Mouse (Mus musculus): ENCODE measurements around the gene Fam171a1. TPM values are rescaled to one million over a fixed set of nuclear protein-coding genes. Genes with fewer than 3 reads are reported as not detected.

The Fam171a1 gene
- polyA plus RNA-seq, 1 experiment = 0.01 TPM

DNA sequence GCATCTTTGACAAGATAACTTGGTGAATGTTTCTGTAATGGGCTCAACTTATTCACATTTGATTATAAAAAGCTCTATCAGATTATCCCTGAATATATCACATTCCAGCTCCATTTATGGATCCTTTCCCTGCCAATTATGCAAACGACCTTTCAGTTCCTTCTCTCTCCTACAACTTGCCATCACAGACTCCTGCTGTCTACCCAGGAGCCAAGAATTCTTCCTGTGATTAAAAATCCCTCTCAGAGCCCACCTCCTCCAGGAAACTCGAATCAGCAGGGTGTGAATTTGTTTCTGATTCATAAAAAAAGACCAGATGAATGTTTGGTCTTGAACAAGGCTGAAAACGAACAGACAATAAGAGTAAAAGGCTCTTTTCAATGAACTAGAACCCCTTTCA lies 153.9 kb downstream of the Fam171a1 start:
- no peaks in the 10 kb centered on the region for H3K27me3 ChIP-seq (ENCODE audit: control insufficient read depth)
- no peak for TF ChIP-seq TAL1 (IDR thresholded peaks at IDR 0.05; ENCODE audit: low read length)
- no peaks in the 10 kb centered on the region for H3K9me3 ChIP-seq (ENCODE audit: control insufficient read depth, low read length)
- no peak overlapping the region for H3K4me3 ChIP-seq (replicated peaks)
- no peaks in the 10 kb centered on the region for H3K4me1 ChIP-seq (ENCODE audit: control insufficient read depth)
- no peaks in the 10 kb centered on the region for H3K36me3 ChIP-seq (ENCODE audit: control insufficient read depth)

DNA sequence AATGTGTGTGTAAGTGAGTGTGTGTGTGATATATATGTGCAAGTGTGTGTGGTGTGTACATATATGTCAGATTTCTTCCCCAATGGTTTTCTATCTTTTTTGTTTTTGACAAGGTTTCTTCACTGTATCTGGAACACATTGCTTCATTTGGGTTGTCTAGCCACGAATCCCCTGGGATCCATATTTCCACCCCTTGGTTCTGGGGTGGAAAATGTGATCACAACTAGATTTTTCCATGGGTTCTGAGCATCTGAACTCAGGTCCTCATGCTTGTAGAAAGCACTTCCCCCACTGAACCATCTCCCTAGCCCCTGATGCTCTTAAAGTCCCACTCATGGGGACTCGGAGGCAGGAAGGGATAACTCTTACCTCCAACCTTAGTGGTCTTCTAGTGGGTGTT lies 159.3 kb downstream of the Fam171a1 start:
- TF ChIP-seq GATA1 (IDR thresholded peaks at IDR 0.05; ENCODE audit: low read length) (no peak), TAL1 (IDR thresholded peaks at IDR 0.05; ENCODE audit: low read length) (no peak)
- H3K4me1 ChIP-seq (ENCODE audit: control insufficient read depth) = no peaks in the 10 kb centered on the region
- H3K9me3 ChIP-seq (ENCODE audit: control insufficient read depth, low read length) = no peaks in the 10 kb centered on the region
- no peaks in the 10 kb centered on the region for H3K36me3 ChIP-seq (ENCODE audit: control insufficient read depth)
- H3K4me3 ChIP-seq (replicated peaks) = no peak overlapping the region
- H3K27me3 ChIP-seq (ENCODE audit: control insufficient read depth) = no peaks in the 10 kb centered on the region

DNA sequence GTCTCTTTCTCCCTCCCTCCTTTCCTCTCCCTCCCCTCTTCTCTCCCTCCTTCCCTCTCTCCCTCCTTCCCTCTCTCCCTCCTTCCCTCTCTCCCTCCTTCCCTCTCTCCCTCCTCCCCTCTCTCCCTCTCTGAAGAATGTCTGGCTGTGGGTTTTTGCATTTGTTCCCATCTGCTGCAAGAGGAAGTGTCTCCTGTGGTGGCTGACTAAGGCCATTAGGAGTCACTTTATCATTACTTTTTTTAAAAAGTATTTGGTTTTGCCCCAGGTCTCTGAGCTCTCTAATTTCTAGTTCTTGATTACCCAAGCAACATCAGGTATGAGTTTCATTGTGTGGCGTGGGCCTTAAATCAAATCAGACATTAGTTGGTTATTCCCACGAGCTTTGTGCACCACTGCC lies 162.1 kb downstream of the Fam171a1 start:
- TF ChIP-seq GATA1 (IDR thresholded peaks at IDR 0.05; ENCODE audit: low read length) (no peak), TAL1 (IDR thresholded peaks at IDR 0.05; ENCODE audit: low read length) (no peak)
- Histone ChIP-seq H3K4me3 (replicated peaks) (no peak overlapping the region), H3K27me3 (ENCODE audit: control insufficient read depth) (no peaks in the 10 kb centered on the region), H3K9me3 (ENCODE audit: control insufficient read depth, low read length) (no peaks in the 10 kb centered on the region), H3K36me3 (ENCODE audit: control insufficient read depth) (no peaks in the 10 kb centered on the region), H3K4me1 (ENCODE audit: control insufficient read depth) (no peaks in the 10 kb centered on the region)

Other genes with a start within 250 kb of the Fam171a1 start
- 0.70 and 1.3 TPM in 2 replicates for gene Nmt2, start 170.0 kb downstream of the Fam171a1 start, polyA plus RNA-seq (2012)
- 0.03 and 0.11 TPM in 2 replicates for gene Rpp38, start 218.4 kb downstream of the Fam171a1 start, polyA plus RNA-seq (2012)
- gene Acbd7, start 221.9 kb downstream of the Fam171a1 start, polyA plus RNA-seq (2012) = not detected in 2 replicates